Mouse (Mus musculus) lung, postnatal 25 days (tissue): ENCODE data around the gene Fem1a.
"Not testable (repeated sequence)": the region's sequence is repeated elsewhere in the genome, so short reads cannot be mapped to it uniquely, and the experiment has no call there.

ENCODE experiments used
- DNase-seq: peaks from one replicate; pipeline ENCODE4 v3.0.0; 2022; ENCODE audit warnings: low spot score

The Fem1a gene

GRCm38 (mm10) chr17:56255429-56255828 is 1.2 kb upstream of the Fem1a start:
- DNase-seq, result peak; percentile 24

GRCm38 (mm10) chr17:56255863-56256238 is 759 bp upstream of the Fem1a start:
- peak; percentile 99 for DNase-seq

- no peak for DNase-seq
Observed at GRCm38 (mm10) chr17:56257181-56257894, 728 bp downstream of the Fem1a start.

GRCm38 (mm10) chr17:56258269-56258668 is 1.7 kb downstream of the Fem1a start:
- not testable (repeated sequence) for DNase-seq

- DNase-seq, result not testable (repeated sequence)
Observed at GRCm38 (mm10) chr17:56258812-56259211, 2.2 kb downstream of the Fem1a start.

GRCm38 (mm10) chr17:56259301-56260037 is 2.9 kb downstream of the Fem1a start:
- DNase-seq, result no peak

- DNase-seq, result peak; percentile 34
Observed at GRCm38 (mm10) chr17:56261166-56261565, 4.6 kb downstream of the Fem1a start.

GRCm38 (mm10) chr17:56262645-56263094 is 6.1 kb downstream of the Fem1a start:
- DNase-seq, result no peak

GRCm38 (mm10) chr17:56264020-56264419 is 7.4 kb downstream of the Fem1a start:
- DNase-seq, result peak; percentile 85

GRCm38 (mm10) chr17:56265011-56265410 is 8.4 kb downstream of the Fem1a start:
- no peak for DNase-seq

- DNase-seq, result no peak
Observed at GRCm38 (mm10) chr17:56265869-56266268, 9.3 kb downstream of the Fem1a start.

- peak; percentile 56 for DNase-seq
Observed at GRCm38 (mm10) chr17:56266271-56266670, 9.7 kb downstream of the Fem1a start.

- peak; percentile 90 for DNase-seq
Observed at GRCm38 (mm10) chr17:56269153-56269630, 12.6 kb downstream of the Fem1a start.

- DNase-seq, result no peak
Observed at GRCm38 (mm10) chr17:56269741-56270140, 13.1 kb downstream of the Fem1a start.

GRCm38 (mm10) chr17:56271609-56272253 is 15.1 kb downstream of the Fem1a start:
- DNase-seq, result no peak

- peak; percentile 55 for DNase-seq
Observed at GRCm38 (mm10) chr17:56272644-56273043, 16.0 kb downstream of the Fem1a start.

- DNase-seq, result no peak
Observed at GRCm38 (mm10) chr17:56273482-56273881, 16.9 kb downstream of the Fem1a start.

GRCm38 (mm10) chr17:56273986-56274385 is 17.4 kb downstream of the Fem1a start:
- no peak for DNase-seq

GRCm38 (mm10) chr17:56275842-56276480 is 19.4 kb downstream of the Fem1a start:
- DNase-seq, result no peak

- peak; percentile 95 for DNase-seq
Observed at GRCm38 (mm10) chr17:56276643-56277566, 20.3 kb downstream of the Fem1a start, which contains the start of gene Ticam1. Gene Ticam1, minus strand, starts transcription at chr17:56276786.

GRCm38 (mm10) chr17:56277567-56277893 is 20.9 kb downstream of the Fem1a start:
- DNase-seq, result no peak
